9 mouse cellular contexts compared by ENCODE assay signal in genomic region chr17:35424624-35425416, GRCm38 (mm10). TPM values are rescaled to one million over a fixed set of nuclear protein-coding genes. Genes with fewer than 3 reads are reported as not detected.
A peak's percentile ranks its signal among the peaks of the same experiment; 100 is the strongest.
DNase-seq lines count a peak whose midpoint lies in the region; ATAC-seq and TF ChIP-seq lines count a peak whose summit lies in the region.
"Not testable (repeated sequence)": the region's sequence is repeated elsewhere in the genome, so short reads cannot be mapped to it uniquely, and the experiment has no call there.
"Had no signal": no experiment of that assay in that cellular context is flagged by ENCODE, and none has a peak within 500 bp of the region (broad histone marks: within the 10 kb centered on the region; RNA-seq: fewer than 3 reads in every experiment).

Gene H2-Q6 (plus strand): TSS chr17:35424850.

- WGBS in bone marrow, adult 2 months, result under 1% methylated on average over 57 of the region's 66 CpGs
- 2% methylated on average over 49 of the region's 66 CpGs for WGBS in forebrain, embryonic 14.5 days
- under 1% methylated on average over 51 of the region's 66 CpGs for WGBS in kidney, embryonic 16.5 days
- WGBS in liver, embryonic 15.5 days (ENCODE audit: insufficient replicate concordance), result 3% methylated on average over 57 of the region's 66 CpGs
- WGBS in midbrain, postnatal 0 days, result under 1% methylated on average over 51 of the region's 66 CpGs

- peak; percentile 77; the same call in 1 of the 2 replicates for TF ChIP-seq POLR2A in bone marrow, adult 2 months (IDR thresholded peaks at IDR 0.05; ENCODE audit: borderline replicate concordance, control insufficient read depth, low read depth, low read length)

- peak within 1 kb of the TSS; percentile 70 for H3K4me3 ChIP-seq in bone marrow, adult 2 months (replicated peaks; ENCODE audit: control insufficient read depth, low read depth, low read length)
- H3K4me3 ChIP-seq in forebrain, embryonic 14.5 days (ENCODE audit: low read depth, low read length), result peak within 1 kb of the TSS; percentile 27
- H3K4me3 ChIP-seq in kidney, embryonic 16.5 days (ENCODE audit: low read length), result peak within 1 kb of the TSS; percentile 43
- H3K4me3 ChIP-seq in liver, embryonic 15.5 days (replicated peaks), result peak within 1 kb of the TSS; percentile 38
- peak within 1 kb of the TSS; percentile 37 for H3K4me3 ChIP-seq in midbrain, postnatal 0 days (ENCODE audit: low read depth, low read length)

- peak within 1 kb of the TSS; percentile 29; the same call in 1 of the 2 replicates for H3K9ac ChIP-seq in forebrain, embryonic 14.5 days (ENCODE audit: low read length)
- H3K9ac ChIP-seq in kidney, embryonic 16.5 days (replicated peaks; ENCODE audit: low read length), result peak within 1 kb of the TSS; percentile 49
- not testable (repeated sequence) for H3K9ac ChIP-seq in liver, embryonic 15.5 days; midbrain, postnatal 0 days (replicated peaks; ENCODE audit: low read length, poor library complexity, severe bottlenecking)

- TF ChIP-seq CTCF in bone marrow, adult 2 months (IDR thresholded peaks at IDR 0.05; ENCODE audit: control insufficient read depth, insufficient read depth, low read length); midbrain, postnatal 0 days (IDR thresholded peaks at IDR 0.05): not testable (repeated sequence)

- peak; percentile 42; the same call in 1 of the 2 replicates for ATAC-seq in forebrain, embryonic 14.5 days
- ATAC-seq in kidney, embryonic 16.5 days (ENCODE audit: low FRiP score, low TSS enrichment), result peak; percentile 84
- peak; percentile 84 for ATAC-seq in liver, embryonic 15.5 days (ENCODE audit: insufficient read depth)
- peak; percentile 82 for ATAC-seq in midbrain, postnatal 0 days (ENCODE audit: low FRiP score)

- intact Hi-C loops in heart, postnatal 14 days (cut with DNase I), result not testable (repeated sequence)

- not testable (repeated sequence) for H3K4me1 ChIP-seq in bone marrow, adult 2 months (ENCODE audit: control insufficient read depth, insufficient read depth, low read length); forebrain, embryonic 14.5 days (ENCODE audit: control insufficient read depth, insufficient read depth, low read length); kidney, embryonic 16.5 days (ENCODE audit: insufficient read depth, low read length); liver, embryonic 15.5 days (replicated peaks); midbrain, postnatal 0 days (ENCODE audit: insufficient read depth, low read length)

- H3K27ac ChIP-seq in bone marrow, adult 2 months (ENCODE audit: control insufficient read depth, insufficient read depth, low read depth, low read length, poor library complexity), result peak within 1 kb of the TSS; percentile 69; the same call in 1 of the 2 replicates
- H3K27ac ChIP-seq in forebrain, embryonic 14.5 days (ENCODE audit: low read depth, low read length); kidney, embryonic 16.5 days (ENCODE audit: low read length); liver, embryonic 15.5 days (replicated peaks); midbrain, postnatal 0 days (ENCODE audit: low read depth, low read length): not testable (repeated sequence)

- peak within 1 kb of the TSS; percentile 49 for H3K4me2 ChIP-seq in forebrain, embryonic 14.5 days (ENCODE audit: low read length)
- peak within 1 kb of the TSS; percentile 68 for H3K4me2 ChIP-seq in kidney, embryonic 16.5 days (replicated peaks; ENCODE audit: low read depth, low read length)
- H3K4me2 ChIP-seq in liver, embryonic 15.5 days, result peak within 1 kb of the TSS; percentile 60
- H3K4me2 ChIP-seq in midbrain, postnatal 0 days (ENCODE audit: low read depth, low read length, poor library complexity, severe bottlenecking), result peak within 1 kb of the TSS; percentile 51

- not testable (repeated sequence) for H3K9me3 ChIP-seq in forebrain, embryonic 14.5 days (replicated peaks; ENCODE audit: control insufficient read depth, low read length); kidney, embryonic 16.5 days (ENCODE audit: low read length); liver, embryonic 15.5 days (replicated peaks); midbrain, postnatal 0 days (ENCODE audit: low read length)

- H3K36me3 ChIP-seq in forebrain, embryonic 14.5 days (ENCODE audit: control insufficient read depth, insufficient read depth, low read length); kidney, embryonic 16.5 days (ENCODE audit: insufficient read depth, low read length); liver, embryonic 15.5 days (replicated peaks); midbrain, postnatal 0 days (ENCODE audit: insufficient read depth, low read length): not testable (repeated sequence)

- H3K27me3 ChIP-seq in forebrain, embryonic 14.5 days (replicated peaks; ENCODE audit: control insufficient read depth, insufficient read depth, low read length); midbrain, postnatal 0 days (ENCODE audit: insufficient read depth, low read length): not testable (repeated sequence)
- peaks cover 15% of the 10 kb centered on the region for H3K27me3 ChIP-seq in kidney, embryonic 16.5 days (ENCODE audit: insufficient read depth, low read length)
- peaks cover 42% of the 10 kb centered on the region for H3K27me3 ChIP-seq in liver, embryonic 15.5 days

- peak; percentile 86 for DNase-seq in B cell, adult 2 months
- DNase-seq in forebrain, embryonic 14.5 days (ENCODE audit: low spot score), result peak; percentile 34
- peak; percentile 32 to 47 for DNase-seq in heart, postnatal 14 days
- peak; percentile 65 for DNase-seq in midbrain, postnatal 0 days (ENCODE audit: low spot score)
- peak; percentile 48 to 71 for DNase-seq in spleen, postnatal 4 days (ENCODE audit: low spot score in 2 of 2)

RNA-seq across cellular contexts. Expression of gene H2-Q6, which starts in this region (rescaled TPM):
- polyA plus RNA-seq in bone marrow, adult 2 months (2011; ENCODE audit: insufficient read depth, insufficient read length, low replicate concordance, missing spikeins), result 52.3 and 95.2 TPM in 2 replicates
- 0.28 and 0.38 TPM in 2 replicates for polyA plus RNA-seq in forebrain, embryonic 14.5 days (2014; fragmentation: Nextera tagmentation; extraction: Ambion mirVana)
- total RNA-seq in heart, postnatal 14 days (2021), result under 1 TPM; 0.31 to 0.80 TPM
- polyA plus RNA-seq in kidney, embryonic 16.5 days (2015; fragmentation: Nextera tagmentation; extraction: Ambion mirVana), result 4.4 and 5.7 TPM in 2 replicates
- 9.5 and 11.9 TPM in 2 replicates for polyA plus RNA-seq in liver, embryonic 15.5 days (2015; fragmentation: Nextera tagmentation; extraction: Ambion mirVana)
- total RNA-seq in midbrain, postnatal 0 days (2014; rRNA removed), result 0.11 and 0.52 TPM in 2 replicates
- polyA plus RNA-seq in midbrain, postnatal 0 days (2015; fragmentation: Nextera tagmentation; extraction: Ambion mirVana), result 1.8 TPM in 2 replicates
- total RNA-seq: left cerebral cortex, postnatal 14 days had no signal

Comparison
In these comparisons a context has a peak if more than half of its experiments do, and no peak if none do; other contexts are left out.
1. Peak in DNase-seq, ATAC-seq, H3K4me3 ChIP-seq, H3K9ac ChIP-seq and H3K4me2 ChIP-seq in forebrain, embryonic 14.5 days; RNA of the gene not detected or under 1 TPM.
2. Peak in DNase-seq in heart, postnatal 14 days; RNA of the gene not detected or under 1 TPM.
3. DNase-seq: peak in every context shown above with its lines; median percentile 86 in B cell, adult 2 months; 65 in midbrain, postnatal 0 days; 60 in spleen, postnatal 4 days; 40 in heart, postnatal 14 days; 34 in forebrain, embryonic 14.5 days.